Mouse (Mus musculus): ENCODE results near the gene Mapk8ip1.

Gene Mapk8ip1

DNA sequence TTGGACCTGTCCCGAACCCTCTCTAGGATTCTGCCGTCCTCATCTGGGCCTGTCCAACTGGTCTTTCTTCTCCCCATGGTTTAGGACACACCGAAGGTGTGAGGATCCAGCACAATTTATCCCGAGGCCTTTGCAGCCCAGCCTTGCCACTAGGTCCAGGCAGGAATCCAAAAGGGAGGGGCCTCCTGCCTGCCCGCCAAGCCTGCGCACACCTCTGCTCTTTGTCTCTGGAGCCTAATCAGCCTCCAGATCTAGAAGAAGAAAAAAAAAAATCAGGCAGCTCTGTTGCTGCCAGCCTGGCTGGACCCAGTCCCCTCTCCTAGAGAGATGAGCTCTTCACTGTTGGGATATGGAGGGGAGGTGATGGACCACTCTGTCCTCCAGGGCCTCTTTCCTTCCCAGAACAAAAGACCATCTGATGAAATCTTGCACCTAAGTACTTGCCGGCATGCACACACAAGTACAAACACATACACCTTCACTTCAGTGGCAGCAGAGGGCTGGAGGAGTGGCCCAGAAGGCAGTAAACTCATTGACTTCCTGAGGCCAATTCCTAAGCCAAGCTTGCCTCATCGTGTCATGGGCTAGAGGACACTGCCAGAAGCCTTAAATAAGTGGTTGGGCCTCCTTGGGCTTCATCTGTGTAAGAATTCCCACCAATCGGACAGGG is 28.2 kb downstream of the Mapk8ip1 start:
- DNase-seq (ENCODE audit: low spot score) = no peak

DNA sequence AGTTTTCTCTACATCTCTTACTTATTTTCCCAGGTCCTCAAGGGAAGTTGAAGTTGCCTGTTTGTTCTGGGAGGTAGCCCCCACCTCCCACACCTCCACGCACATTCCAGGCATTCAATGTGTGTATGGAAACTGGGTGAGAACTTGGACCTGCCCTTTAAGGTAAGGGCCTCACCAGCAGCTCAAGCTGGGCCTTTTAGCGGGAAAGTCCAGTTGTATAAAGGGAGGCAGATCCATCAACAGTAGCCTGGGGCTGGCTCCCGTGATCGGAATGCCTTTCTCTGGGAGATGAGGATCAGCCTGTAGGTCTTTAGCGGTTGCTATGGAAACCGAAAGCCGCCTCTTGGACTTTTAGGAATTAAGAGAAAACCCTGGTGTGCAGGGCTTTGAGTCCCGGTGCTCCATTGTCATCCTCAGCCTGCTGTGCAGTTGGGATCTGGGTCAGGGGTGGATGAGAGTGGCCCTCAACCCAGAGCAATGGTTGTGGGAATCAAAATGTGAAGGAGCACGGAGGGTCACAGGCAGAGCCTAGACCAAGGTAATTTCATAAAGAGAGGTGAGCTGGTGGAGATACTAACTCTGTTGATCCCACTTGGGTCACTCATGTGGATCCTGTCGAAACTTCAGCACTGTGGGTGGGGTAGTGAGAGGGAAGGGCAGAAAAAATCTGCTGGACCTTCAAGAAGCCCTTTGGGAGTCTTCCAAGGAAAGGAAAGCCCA is 28.9 kb downstream of the Mapk8ip1 start:
- no peak for DNase-seq (ENCODE audit: low spot score)

DNA sequence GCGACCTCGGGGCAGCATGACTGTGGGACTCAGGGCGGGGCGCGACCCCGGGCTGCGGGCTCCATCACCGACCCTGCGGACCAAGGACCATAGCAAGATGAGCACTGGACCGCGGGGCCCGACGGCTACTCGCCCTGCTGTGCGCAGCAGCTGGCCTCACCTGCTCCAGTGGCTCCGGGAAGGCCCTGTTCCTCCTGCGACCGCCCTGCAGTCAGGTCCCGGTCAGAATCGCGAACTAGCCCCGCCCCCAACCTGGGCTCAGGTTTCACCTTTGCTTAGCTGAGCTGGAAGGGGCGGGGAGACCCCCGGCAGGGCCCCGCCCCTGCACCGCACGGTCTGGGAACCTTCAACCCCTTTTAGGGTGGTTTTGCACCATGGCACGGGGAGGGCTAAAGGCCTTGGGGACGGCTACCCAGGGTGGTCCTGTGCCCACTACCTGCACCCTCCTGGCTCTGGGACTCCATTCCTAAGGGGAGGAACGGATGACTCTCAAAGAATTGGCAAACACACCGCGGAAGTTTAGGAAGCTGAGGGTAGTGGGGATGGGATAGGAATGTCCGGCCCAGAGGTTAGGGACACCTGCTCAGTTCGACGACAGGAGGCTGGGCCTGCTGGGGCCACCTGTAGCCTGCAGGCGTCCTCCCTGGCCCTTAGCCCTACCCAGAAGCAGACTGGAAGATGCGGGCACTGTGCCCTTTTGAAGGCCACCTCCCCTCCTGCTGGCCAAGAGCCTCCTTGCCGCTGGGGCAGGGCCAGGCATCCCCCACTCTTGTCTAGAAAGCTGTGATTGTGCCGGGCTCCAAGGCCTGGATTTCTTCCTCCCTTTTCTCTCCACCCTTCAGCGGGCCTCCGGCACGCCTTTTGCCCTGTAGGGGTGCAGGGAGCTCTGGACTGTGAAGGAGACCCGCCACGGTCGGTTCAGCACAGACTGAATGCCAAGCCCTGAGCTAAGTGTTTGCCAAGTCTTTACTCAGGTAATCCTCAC is 29.9 kb downstream of the Mapk8ip1 start:
- peak; percentile 42 for DNase-seq (ENCODE audit: low spot score)

DNA sequence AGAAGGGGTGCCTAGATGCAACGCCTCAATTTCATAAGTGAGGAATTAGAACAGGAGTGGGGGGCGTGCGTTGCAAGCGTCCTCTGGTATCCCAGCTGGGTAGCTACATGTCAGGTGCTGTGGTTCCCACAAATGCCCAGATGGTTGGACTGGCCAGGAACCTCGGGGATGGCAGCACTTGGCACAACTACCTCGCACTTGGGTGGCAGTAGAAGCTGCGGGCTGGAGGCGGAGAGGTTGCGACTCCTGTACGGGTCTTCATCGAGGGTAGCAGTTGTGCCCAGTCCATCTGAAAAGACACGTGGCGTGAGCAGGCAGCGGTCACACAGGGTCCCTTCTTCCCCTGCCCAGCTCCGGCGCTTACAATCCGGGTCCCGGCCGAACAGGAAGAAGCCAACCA is 30.7 kb downstream of the Mapk8ip1 start:
- no peak for DNase-seq (ENCODE audit: low spot score)

DNA sequence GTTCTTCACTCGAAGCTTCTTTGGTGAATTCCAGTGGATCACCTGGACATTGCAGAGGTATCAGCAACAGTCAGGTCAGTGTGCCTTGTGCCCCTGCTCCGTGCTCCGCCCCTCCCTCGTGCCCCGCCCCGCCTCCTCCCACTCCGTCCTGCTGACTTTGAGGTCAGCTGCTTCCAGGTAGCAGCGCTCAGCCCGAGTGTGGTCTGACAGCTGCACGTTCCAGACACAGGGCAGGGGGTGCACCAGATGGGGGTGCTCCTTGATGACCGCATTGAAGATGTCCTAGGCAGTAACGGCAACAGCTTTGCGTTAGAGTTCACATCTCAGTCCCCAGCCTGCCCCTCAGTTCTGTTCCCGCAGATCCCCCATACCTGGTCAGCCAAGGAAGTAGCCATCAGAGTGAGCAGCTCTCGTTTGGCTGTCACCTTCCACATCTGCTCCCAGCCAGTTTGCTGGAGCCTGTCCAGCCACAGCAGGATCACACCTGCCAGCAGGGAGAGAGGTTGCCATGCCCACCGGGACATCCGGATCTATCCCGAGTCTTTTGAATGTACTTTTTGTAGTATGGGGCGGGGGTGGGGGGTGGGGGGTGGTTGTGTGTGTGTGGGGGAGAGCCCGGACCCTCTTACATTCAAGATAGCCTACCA is 33.6 kb downstream of the Mapk8ip1 start:
- DNase-seq (ENCODE audit: low spot score) = no peak

DNA sequence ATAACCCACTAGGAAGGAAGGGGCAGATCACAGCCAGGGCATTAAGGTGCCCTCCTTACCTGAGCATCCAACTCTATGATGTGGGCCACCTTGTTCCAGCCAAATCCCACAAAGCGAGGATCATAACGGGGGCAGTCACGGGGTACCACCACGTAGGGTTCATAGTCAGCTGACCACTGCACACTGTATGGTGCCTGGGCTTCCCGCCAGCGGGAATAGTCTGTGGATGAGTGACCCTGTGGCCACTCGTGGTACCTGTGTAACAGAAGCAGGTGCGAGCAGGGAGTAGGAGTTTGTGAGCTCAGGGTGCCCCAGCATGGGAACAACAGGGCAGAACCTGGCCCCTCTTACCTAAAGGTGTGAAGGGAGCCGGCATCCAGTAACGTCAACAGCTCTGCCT is 35.5 kb downstream of the Mapk8ip1 start:
- no peak for DNase-seq (ENCODE audit: low spot score)

DNA sequence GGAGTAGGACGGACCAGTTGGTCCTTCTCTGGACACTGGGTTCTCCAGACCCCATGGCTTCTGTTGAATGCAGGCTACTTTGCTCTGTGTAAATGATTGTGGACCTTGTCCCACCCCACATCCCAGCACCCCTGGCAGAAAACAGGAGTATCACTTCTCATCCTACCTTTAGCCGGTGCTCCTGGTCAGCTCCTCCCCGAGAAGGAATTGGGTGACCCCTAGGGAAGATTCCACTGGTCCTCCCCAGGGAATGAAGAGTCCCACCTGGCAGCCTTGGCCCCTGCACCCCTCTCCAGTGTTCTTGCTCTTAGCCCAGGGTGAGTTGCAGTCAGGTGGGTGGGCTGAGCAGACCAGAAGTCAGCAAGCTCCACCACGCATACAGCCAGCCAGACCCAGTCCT is 37.0 kb downstream of the Mapk8ip1 start:
- no peak for DNase-seq (ENCODE audit: low spot score)

DNA sequence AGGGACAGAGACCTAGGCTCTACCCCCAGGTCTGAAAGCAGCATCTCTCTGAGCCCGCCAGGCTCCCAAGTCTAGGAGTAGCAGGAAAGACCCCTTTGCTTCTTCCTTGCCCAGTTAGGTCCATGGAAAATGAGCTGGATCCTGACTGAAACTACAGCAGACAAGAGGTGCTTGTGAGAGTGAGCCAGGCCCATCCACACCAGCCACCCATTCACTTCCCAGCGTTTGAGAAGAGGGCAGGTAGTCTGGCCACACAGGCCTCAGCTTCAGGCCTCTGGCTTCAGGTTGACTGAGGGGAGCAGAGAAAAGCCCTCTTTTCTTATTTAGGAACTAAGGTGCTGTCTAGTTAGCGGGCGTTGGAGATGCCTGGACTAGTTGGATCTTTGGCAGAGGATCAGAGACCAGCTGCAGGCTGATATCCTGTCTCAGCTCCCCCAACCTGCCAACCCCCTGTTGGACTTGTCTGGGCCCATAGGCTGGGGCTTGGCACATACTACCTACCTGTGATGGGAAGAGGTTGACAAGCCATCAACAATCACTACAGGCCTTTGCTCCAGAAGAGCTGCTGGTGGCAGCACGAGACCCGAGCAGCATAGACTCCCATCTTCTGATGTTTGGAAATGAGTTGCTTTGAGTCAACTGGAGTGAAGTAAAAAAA is 38.4 kb downstream of the Mapk8ip1 start:
- DNase-seq (ENCODE audit: low spot score) = no peak

DNA sequence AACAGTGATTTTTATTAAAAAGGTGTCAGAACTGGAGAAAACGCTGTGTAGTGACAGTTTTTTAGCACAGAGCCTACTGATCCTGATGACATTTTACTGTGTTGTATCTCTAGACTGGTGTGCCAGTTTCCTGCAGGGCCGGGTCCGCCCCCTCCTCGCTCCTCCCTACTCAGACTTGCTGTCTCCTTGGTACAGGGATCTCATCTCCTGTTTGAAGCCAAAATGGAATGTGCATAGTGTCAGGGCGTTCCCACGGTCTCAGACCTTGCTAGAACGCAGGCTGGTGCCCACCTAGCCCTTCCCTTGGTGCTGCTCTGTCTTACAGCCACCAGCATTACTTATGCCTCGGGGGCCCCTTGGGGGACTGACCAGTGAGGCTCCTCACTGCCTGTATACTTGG is 39.3 kb downstream of the Mapk8ip1 start:
- DNase-seq (ENCODE audit: low spot score) = no peak

DNA sequence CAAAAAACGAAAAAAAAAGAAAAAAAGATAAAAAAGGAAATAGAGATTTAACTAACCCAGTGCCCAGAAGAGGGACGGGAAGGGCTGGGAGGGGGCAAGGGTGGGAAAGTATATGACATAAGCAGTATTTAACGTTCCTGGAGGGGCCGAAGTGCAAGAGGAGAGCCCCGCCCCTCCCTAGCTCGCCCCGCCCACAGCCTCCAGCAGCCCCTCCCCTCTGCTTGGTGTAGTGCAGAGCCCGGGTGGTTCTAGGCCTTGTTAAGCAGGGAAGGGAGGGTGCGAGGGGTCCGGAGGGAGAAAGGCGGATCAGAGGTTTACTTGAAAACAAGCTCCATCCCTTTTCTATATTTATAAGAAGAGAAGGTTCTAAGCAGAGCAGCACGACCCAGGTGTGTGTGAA is 40.2 kb downstream of the Mapk8ip1 start:
- DNase-seq (ENCODE audit: low spot score) = no peak

DNA sequence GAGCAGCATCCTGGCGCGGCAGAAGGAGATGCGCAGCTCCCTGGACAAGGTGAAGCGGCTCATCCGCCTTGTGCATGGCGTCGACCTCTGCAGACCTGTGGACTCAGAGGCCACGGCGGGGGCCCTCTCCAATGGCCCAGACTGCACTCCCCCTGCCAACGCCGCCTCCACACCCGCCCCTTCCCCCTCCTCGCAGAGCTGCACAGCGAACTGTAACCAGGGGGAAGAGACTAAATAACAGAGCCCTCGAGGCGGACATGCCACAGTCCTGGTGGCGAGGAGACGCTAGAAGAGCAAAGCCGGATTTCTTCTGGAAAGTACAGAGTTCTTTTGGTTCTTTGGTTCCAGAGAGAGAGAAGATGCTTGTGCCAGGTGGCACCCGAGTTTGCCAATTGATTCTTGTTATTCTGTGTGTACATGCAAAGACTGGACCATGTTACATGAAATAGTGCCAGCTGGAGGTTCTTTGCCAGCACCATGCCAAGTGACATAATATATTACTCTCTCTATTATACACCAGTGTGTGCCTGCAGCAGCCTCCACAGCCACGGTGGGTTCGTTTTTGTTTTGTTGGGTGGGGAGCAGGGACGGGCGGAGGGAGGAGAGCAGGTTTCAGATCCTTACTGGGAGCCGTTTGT is 40.8 kb downstream of the Mapk8ip1 start:
- no peak for DNase-seq (ENCODE audit: low spot score)

DNA sequence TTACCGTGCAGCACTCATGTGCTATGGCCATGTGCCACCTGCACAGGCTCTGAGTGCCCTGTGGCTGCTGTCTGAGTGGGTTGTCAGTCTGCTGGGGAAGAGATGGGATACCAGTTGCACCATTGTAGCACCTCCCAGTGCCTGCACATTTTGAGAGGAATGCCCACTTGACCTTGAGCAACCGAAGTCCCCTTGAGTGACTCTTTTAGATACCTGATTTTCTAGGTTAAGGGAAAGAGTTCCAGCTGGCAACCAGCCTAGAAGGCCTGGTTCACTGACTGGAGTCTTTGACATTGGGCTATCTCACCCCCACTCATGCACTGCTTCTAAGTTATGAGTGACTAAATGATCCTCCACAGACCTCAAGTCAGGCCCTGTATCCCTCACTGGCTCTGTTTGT is 41.8 kb downstream of the Mapk8ip1 start:
- DNase-seq (ENCODE audit: low spot score) = no peak

DNA sequence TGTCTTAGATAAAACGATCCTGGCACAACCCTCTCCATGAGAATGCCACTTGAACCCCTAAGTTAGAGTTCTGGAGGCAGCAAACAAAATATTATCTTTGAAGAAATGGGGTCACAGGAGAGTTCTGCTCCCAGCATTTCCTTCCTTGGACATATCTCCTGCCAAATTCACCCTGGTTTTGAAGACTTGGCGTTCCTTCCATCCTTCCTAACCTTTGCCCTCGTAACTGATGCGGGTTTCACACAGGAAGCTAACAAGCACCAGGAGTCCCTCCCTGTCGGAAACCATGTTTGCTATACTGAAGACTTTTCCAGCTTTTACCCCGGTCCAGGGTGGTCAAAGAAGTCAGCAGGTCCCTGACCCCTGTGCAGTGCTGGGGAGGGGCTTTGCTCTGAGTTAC is 46.8 kb downstream of the Mapk8ip1 start:
- no peak for DNase-seq (ENCODE audit: low spot score)

DNA sequence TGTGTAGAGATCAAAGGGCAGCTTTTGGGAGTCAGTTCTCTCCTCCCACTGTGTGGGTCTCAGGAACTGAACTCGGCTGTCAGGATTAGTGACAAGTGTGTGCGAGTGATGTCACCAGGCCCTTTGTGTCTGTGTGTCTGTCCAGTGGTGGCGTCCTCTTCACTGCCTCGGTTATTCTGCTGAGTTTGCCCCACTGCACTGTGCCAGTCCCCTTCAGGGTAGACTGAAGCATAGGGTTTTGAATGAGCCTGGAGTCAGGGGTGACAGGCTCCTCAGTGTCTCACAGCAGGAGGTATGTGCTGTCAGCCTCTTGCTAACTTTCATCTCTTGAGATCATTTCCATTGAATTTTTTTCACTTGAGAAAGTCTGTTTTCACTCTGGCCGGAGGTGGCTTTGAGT is 47.7 kb downstream of the Mapk8ip1 start:
- no peak for DNase-seq (ENCODE audit: low spot score)

DNA sequence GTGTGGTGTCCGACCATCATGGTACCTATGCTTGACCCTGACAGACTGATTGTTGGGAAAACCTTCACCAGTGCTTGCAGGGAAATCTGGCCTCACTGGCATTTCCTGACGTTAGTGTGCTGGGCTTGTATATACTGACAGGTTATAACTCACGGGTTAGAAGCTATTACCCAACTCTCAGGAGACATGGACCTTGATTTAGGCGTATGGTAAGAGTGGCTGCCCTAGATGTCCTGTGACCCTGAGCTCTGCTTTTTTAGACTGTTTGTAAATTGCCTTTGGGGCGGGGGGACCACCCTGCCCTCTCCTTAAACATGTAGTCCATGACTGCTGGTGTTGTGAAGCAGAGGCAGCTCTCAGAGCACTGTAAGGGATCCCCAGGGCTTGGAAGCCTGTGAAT is 50.4 kb downstream of the Mapk8ip1 start:
- DNase-seq (ENCODE audit: low spot score) = no peak

DNA sequence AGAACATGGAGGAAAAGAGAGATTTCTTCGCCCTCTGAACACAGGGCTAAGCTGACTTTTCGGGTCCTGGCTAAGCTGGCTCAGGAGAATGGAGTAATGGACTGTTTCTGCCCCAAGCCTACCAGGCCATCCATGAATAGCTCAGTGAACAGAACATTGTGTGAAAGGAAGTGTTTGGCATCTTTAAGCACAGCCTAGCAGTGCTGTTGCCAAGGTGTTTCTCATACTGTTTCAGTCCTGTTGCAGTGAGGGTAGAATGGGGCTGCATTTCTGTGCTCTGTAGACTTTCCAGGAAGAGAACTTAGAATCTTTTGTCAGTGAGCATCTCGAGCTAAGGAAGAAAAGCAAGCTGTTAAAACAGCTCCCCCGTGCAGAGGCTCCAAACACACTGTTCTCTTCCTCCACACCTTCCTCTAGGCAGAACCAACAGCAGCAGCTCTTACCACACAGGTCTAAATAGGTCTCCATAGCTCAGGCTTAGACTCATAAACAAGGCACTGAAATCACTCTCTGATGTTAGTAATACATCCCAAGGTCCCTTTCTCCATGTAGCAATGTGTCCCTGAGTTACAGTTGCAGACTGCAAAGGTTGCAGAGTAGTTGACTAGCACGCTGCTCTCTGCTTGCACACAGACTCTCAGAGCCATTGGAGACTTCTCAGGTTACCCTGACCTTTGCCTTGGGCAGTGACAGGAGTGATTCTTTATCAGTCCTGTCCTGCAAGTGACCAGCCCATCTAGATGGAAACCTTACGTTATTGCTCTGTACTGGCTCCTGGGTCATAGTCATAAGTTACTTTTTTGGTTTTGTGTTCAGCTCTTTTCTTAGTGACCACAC is 51.3 kb downstream of the Mapk8ip1 start:
- no peak for DNase-seq (ENCODE audit: low spot score)

DNA sequence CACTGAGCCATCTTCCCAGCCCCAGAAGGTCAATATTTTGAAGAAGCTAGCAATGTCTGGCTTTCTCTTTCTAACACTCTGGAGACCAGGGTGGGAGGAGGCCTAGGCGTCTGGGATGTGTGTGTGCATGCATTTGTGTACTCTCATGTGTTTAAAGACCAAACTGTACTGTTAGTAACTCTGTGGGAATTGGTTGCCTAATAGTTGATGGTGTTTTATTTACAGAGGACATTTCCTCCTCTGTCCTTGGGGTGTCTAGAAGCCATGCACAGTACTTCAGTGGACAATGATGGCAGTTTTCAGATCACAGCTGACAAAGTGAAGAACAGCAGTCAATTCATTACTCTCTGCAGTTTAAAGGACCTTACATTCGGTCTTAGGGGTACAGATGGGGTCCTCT is 53.9 kb downstream of the Mapk8ip1 start:
- no peak for DNase-seq (ENCODE audit: low spot score)

DNA sequence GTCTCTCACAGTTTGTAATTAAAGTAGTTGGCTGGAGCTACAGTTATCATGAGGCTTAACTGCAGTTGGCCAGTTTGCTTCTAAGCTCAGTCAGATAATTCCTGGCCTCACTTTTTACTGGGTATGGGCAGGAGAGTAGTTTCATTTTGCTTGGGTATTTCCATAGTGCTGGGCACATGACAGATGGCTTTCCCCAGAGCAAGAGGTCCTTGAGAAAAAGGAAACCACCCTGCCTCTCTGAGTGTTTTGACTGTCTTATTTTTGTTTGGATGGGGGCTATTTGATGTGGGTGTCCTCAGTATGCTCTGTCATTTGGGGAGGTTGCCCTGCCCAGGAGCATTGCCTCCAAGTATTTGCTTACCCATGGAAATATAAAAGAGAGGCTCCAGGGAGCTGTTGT is 58.6 kb downstream of the Mapk8ip1 start:
- no peak for DNase-seq (ENCODE audit: low spot score)
